Mouse (Mus musculus) stomach, postnatal 0 days (tissue): ENCODE measurements at regions not wholly inside any gene's neighbourhood (a gene's known extent, or its start where the extent isn't known, plus 50 kb on each side); places are given as distances from the start of the nearest gene placed in this dataset.

Experiments
- ATAC-seq: fragments of 200-750 bp; cut with Nextera tagmentation; 2 replicates; pipeline ENCODE4 v1.8.0; 2017; ENCODE audit not compliant: low FRiP score, low TSS enrichment
- DNase-seq: peaks from one replicate; pipeline ENCODE4 v3.0.0-alpha.2; 2016; ENCODE audit warnings: low spot score
- H3K27ac ChIP-seq: fragments of 300-500 bp; sonication (generic); replicated peaks from 2 replicates; pipeline ENCODE4 v1.5.1; 2014; ENCODE audit warnings: mild to moderate bottlenecking, control low read depth
- H3K27me3 ChIP-seq: fragments of 300-500 bp; sonication (generic); 2 replicates; pipeline ENCODE4 v1.6.1; 2014; ENCODE audit warnings: low read length; ENCODE audit not compliant: control insufficient read depth, insufficient read depth
- H3K36me3 ChIP-seq: fragments of 300-500 bp; sonication (generic); 2 replicates; pipeline ENCODE4 v1.6.1; 2014; ENCODE audit warnings: low read length, mixed read lengths; ENCODE audit not compliant: control insufficient read depth, insufficient read depth
- H3K4me1 ChIP-seq: fragments of 300-500 bp; sonication (generic); replicated peaks from 2 replicates; pipeline ENCODE4 v1.6.1; 2014; ENCODE audit warnings: antibody characterized with exemption; ENCODE audit not compliant: control insufficient read depth, insufficient read depth
- H3K4me2 ChIP-seq: fragments of 300-500 bp; sonication (generic); replicated peaks from 2 replicates; pipeline ENCODE4 v1.6.1; 2014; ENCODE audit warnings: low read depth, mild to moderate bottlenecking, control low read depth, moderate library complexity
- H3K4me3 ChIP-seq: fragments of 300-500 bp; sonication (generic); 2 replicates; pipeline ENCODE4 v1.5.1; 2014; ENCODE audit warnings: low read depth, low read length, control low read depth
- H3K9ac ChIP-seq: fragments of 300-500 bp; sonication (generic); 2 replicates; pipeline ENCODE4 v1.6.1; 2014; ENCODE audit warnings: mild to moderate bottlenecking, low read length, control low read depth, mixed read lengths
- H3K9me3 ChIP-seq: fragments of 300-500 bp; sonication (generic); 2 replicates; pipeline ENCODE4 v1.6.1; 2016; ENCODE audit warnings: low read length; ENCODE audit not compliant: control insufficient read depth
- CTCF ChIP-seq: IDR thresholded peaks from 2 replicates; pipeline ENCODE4 v1.5.1; 2016; ENCODE audit warnings: antibody characterized with exemption, low read depth, mild to moderate bottlenecking, moderate library complexity
- EP300 ChIP-seq: optimal IDR thresholded peaks from 2 replicates; pipeline ENCODE3; 2016; ENCODE audit warnings: antibody characterized with exemption
- WGBS: fragments of 180-500 bp; shearing (Covaris S2); extraction: QIAGEN DNeasy Blood & Tissue Kit; methylation state at CpG from one replicate; pipeline ENCODE4 v1.1.7; 2014; 5-methylcytosine and 5-hydroxymethylcytosine counted together

- no peaks in the 10 kb centered on the region for H3K36me3 ChIP-seq
- H3K4me3 ChIP-seq, result no peak overlapping the region
- WGBS, result 46% methylated on average over 10 of the region's 10 CpGs
- TF ChIP-seq EP300 (no peak), CTCF (no peak)
- H3K9ac ChIP-seq, result no peak overlapping the region
- no peak overlapping the region for H3K4me2 ChIP-seq
- H3K4me1 ChIP-seq, result no peaks in the 10 kb centered on the region
- H3K9me3 ChIP-seq, result no peaks in the 10 kb centered on the region
- no peaks in the 10 kb centered on the region for H3K27me3 ChIP-seq
- H3K27ac ChIP-seq, result no peak overlapping the region
- ATAC-seq (no peak), DNase-seq (no peak)
These were observed 166.2 kb upstream of the Msx2 start for GRCm38 (mm10) chr13:53639115-53639514.

DNA sequence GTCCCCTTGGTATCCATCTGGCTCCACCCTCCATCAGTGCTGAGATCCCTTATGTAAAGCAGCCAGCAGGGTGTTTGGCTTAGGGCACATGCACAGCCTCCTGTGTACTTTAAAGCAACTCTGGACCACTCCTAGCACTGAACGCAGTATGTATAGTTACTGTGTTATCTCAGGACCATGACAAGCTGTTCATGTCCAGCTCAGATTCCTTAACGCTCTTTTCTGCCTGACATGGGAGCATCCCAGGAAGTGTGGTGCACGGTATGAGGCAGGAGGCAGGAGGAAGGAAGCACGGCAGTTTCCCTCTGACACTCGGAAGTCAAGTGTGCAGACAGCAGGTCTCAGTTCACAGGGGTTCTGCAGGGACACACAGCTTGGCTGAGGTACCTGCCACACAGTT, 163.1 kb upstream of the Msx2 start:
- ATAC-seq (no peak), DNase-seq (no peak)
- H3K4me2 ChIP-seq, result no peak overlapping the region
- H3K9me3 ChIP-seq, result no peaks in the 10 kb centered on the region
- H3K27ac ChIP-seq, result no peak overlapping the region
- H3K4me1 ChIP-seq, result no peaks in the 10 kb centered on the region
- TF ChIP-seq CTCF (no peak), EP300 (no peak)
- H3K4me3 ChIP-seq, result no peak overlapping the region
- H3K27me3 ChIP-seq, result no peaks in the 10 kb centered on the region
- 48% methylated on average over 5 of the region's 5 CpGs for WGBS
- no peak overlapping the region for H3K9ac ChIP-seq
- no peaks in the 10 kb centered on the region for H3K36me3 ChIP-seq

DNA sequence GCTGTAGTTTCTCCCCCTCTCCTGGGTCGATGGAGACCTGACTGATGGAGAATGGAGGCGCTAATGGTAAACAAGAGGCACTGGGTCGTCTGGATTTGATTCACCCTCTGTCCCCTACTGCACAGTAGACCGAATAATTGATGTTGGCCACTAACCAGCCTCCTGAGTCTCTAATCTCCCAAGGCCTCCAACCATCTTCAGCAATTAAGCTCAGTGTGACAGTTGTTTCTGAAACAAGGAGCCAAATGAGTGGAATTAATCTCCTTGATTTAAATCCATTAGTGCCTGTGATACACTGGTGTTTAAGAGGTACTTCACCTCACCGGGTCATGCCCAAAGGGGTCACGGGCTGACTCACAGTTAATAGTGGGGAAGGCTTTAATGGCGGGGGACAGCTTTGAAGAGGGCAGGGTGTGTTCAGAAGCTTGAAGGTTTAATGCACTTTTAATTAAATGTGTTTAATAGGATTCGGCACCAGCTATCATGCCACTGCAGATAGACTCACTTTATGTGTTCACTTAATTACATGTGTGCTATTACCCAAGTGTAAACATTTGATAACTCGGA, 161.8 kb upstream of the Msx2 start:
- no peak overlapping the region for H3K9ac ChIP-seq
- no peak for TF ChIP-seq EP300
- TF ChIP-seq CTCF, result no peak
- no peak overlapping the region for H3K4me2 ChIP-seq
- no peak overlapping the region for H3K27ac ChIP-seq
- ATAC-seq, result no peak
- H3K9me3 ChIP-seq, result no peaks in the 10 kb centered on the region
- WGBS, result 53% methylated on average over 9 of the region's 9 CpGs
- H3K4me3 ChIP-seq, result no peak overlapping the region
- H3K27me3 ChIP-seq, result no peaks in the 10 kb centered on the region
- DNase-seq, result no peak
- no peaks in the 10 kb centered on the region for H3K36me3 ChIP-seq
- no peaks in the 10 kb centered on the region for H3K4me1 ChIP-seq

DNA sequence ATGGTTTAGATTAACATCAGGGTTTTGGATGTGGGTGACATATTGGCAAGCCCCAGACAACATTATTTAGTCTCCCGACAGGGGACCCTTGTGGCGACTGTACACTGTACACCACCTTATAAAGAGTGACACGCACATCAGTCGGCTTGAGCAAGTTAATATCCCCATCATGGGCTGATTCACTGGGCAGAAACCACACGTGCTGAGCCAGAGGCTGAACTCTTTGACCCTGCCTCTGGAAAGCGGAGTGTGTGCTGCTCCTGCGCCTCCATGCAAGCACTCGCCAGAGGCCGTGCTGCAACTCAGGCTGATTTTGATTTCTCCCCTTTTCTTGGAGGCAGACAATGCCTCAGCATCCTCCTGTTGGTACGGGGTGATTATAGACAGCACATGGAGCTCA, 125.2 kb upstream of the Msx2 start:
- no peak overlapping the region for H3K4me3 ChIP-seq

GRCm38 (mm10) chr13:53596871-53597800, 124.3 kb upstream of the Msx2 start:
- no peaks in the 10 kb centered on the region for H3K9me3 ChIP-seq
- no peak overlapping the region for H3K4me3 ChIP-seq
- H3K9ac ChIP-seq, result no peak overlapping the region
- H3K4me2 ChIP-seq, result no peak overlapping the region
- DNase-seq, result no peak
- ATAC-seq, result no peak
- TF ChIP-seq EP300, result no peak
- no peak for TF ChIP-seq CTCF
- no peaks in the 10 kb centered on the region for H3K36me3 ChIP-seq
- H3K27me3 ChIP-seq, result no peaks in the 10 kb centered on the region
- H3K4me1 ChIP-seq, result no peaks in the 10 kb centered on the region
- no peak overlapping the region for H3K27ac ChIP-seq
- WGBS, result 84% methylated on average over 19 of the region's 19 CpGs

More for the DNA sequence above, 125.2 kb upstream of the Msx2 start:
- DNase-seq (no peak), ATAC-seq (no peak)
- H3K27ac ChIP-seq, result no peak overlapping the region
- no peak overlapping the region for H3K4me2 ChIP-seq
- no peaks in the 10 kb centered on the region for H3K9me3 ChIP-seq
- TF ChIP-seq EP300, result no peak
- no peak for TF ChIP-seq CTCF
- H3K4me1 ChIP-seq, result no peaks in the 10 kb centered on the region
- H3K36me3 ChIP-seq, result no peaks in the 10 kb centered on the region
- no peaks in the 10 kb centered on the region for H3K27me3 ChIP-seq
- 75% methylated on average over 10 of the region's 10 CpGs for WGBS
- no peak overlapping the region for H3K9ac ChIP-seq

GRCm38 (mm10) chr13:53592755-53593154, 119.9 kb upstream of the Msx2 start:
- WGBS, result 13% methylated on average over 5 of the region's 5 CpGs
- no peak overlapping the region for H3K9ac ChIP-seq
- no peak overlapping the region for H3K4me2 ChIP-seq
- no peaks in the 10 kb centered on the region for H3K27me3 ChIP-seq
- DNase-seq (peak; percentile 22), ATAC-seq (no peak)
- TF ChIP-seq CTCF, result peak; percentile 70
- no peak for TF ChIP-seq EP300
- H3K4me1 ChIP-seq, result no peaks in the 10 kb centered on the region
- no peaks in the 10 kb centered on the region for H3K9me3 ChIP-seq
- H3K36me3 ChIP-seq, result no peaks in the 10 kb centered on the region
- H3K27ac ChIP-seq, result no peak overlapping the region
- no peak overlapping the region for H3K4me3 ChIP-seq
